Mouse (Mus musculus): ENCODE measurements around the gene Sult1e1. TPM values are rescaled to one million over a fixed set of nuclear protein-coding genes. Genes with fewer than 3 reads are reported as not detected.

Gene Sult1e1
- polyA plus RNA-seq, 1 experiment from 2014 or later, result 0.10 TPM

- no peaks in the 10 kb centered on the region for H3K36me3 ChIP-seq (ENCODE audit: control insufficient read depth, insufficient read depth, low read length)
- H3K4me3 ChIP-seq (ENCODE audit: low read depth, low read length), result no peak overlapping the region
- 75% methylated on average over 1 of the region's 1 CpGs for WGBS
- DNase-seq (ENCODE audit: low spot score) (no peak), ATAC-seq (ENCODE audit: low FRiP score, low TSS enrichment) (no peak)
- no peak overlapping the region for H3K9ac ChIP-seq (ENCODE audit: low read length)
- H3K9me3 ChIP-seq (ENCODE audit: control insufficient read depth, low read length), result no peaks in the 10 kb centered on the region
- no peak overlapping the region for H3K4me2 ChIP-seq (replicated peaks; ENCODE audit: low read depth)
- no peaks in the 10 kb centered on the region for H3K27me3 ChIP-seq (ENCODE audit: control insufficient read depth, insufficient read depth, low read length)
- no peak overlapping the region for H3K27ac ChIP-seq (replicated peaks)
- H3K4me1 ChIP-seq (replicated peaks; ENCODE audit: control insufficient read depth, insufficient read depth), result no peaks in the 10 kb centered on the region
- TF ChIP-seq EP300 (optimal IDR thresholded peaks at IDR 0.05) (no peak), CTCF (IDR thresholded peaks at IDR 0.05; ENCODE audit: low read depth) (no peak)
These were observed 24.1 kb downstream of the Sult1e1 start for GRCm38 (mm10) chr5:87567306-87567705.

- H3K27ac ChIP-seq (replicated peaks), result no peak overlapping the region
- TF ChIP-seq CTCF (IDR thresholded peaks at IDR 0.05; ENCODE audit: low read depth), result no peak
- TF ChIP-seq EP300 (optimal IDR thresholded peaks at IDR 0.05), result no peak
- H3K4me1 ChIP-seq (replicated peaks; ENCODE audit: control insufficient read depth, insufficient read depth), result no peaks in the 10 kb centered on the region
- DNase-seq (ENCODE audit: low spot score) (no peak), ATAC-seq (ENCODE audit: low FRiP score, low TSS enrichment) (peak; percentile 71; the same call in 1 of the 2 replicates)
- H3K27me3 ChIP-seq (ENCODE audit: control insufficient read depth, insufficient read depth, low read length), result no peaks in the 10 kb centered on the region
- no peak overlapping the region for H3K9ac ChIP-seq (ENCODE audit: low read length)
- H3K4me2 ChIP-seq (replicated peaks; ENCODE audit: low read depth), result no peak overlapping the region
- no peak overlapping the region for H3K4me3 ChIP-seq (ENCODE audit: low read depth, low read length)
- H3K9me3 ChIP-seq (ENCODE audit: control insufficient read depth, low read length), result no peaks in the 10 kb centered on the region
- no peaks in the 10 kb centered on the region for H3K36me3 ChIP-seq (ENCODE audit: control insufficient read depth, insufficient read depth, low read length)
These were observed 28.4 kb downstream of the Sult1e1 start for GRCm38 (mm10) chr5:87562966-87563365.

GRCm38 (mm10) chr5:87562526-87562925 is 28.9 kb downstream of the Sult1e1 start:
- H3K36me3 ChIP-seq (ENCODE audit: control insufficient read depth, insufficient read depth, low read length), result no peaks in the 10 kb centered on the region
- 55% methylated on average over 4 of the region's 4 CpGs for WGBS
- ATAC-seq (ENCODE audit: low FRiP score, low TSS enrichment), result peak; percentile 54; the same call in 1 of the 2 replicates

GRCm38 (mm10) chr5:87560145-87560544 is 31.2 kb downstream of the Sult1e1 start:
- WGBS, result 73% methylated on average over 5 of the region's 5 CpGs
- DNase-seq (ENCODE audit: low spot score), result peak; percentile 22
- H3K36me3 ChIP-seq (ENCODE audit: control insufficient read depth, insufficient read depth, low read length), result no peaks in the 10 kb centered on the region

More at GRCm38 (mm10) chr5:87562526-87562925, 28.9 kb downstream of the Sult1e1 start:
- H3K4me1 ChIP-seq (replicated peaks; ENCODE audit: control insufficient read depth, insufficient read depth), result no peaks in the 10 kb centered on the region
- no peaks in the 10 kb centered on the region for H3K9me3 ChIP-seq (ENCODE audit: control insufficient read depth, low read length)
- H3K4me3 ChIP-seq (ENCODE audit: low read depth, low read length), result no peak overlapping the region
- no peaks in the 10 kb centered on the region for H3K27me3 ChIP-seq (ENCODE audit: control insufficient read depth, insufficient read depth, low read length)
- H3K9ac ChIP-seq (ENCODE audit: low read length), result no peak overlapping the region
- H3K27ac ChIP-seq (replicated peaks), result no peak overlapping the region
- TF ChIP-seq CTCF (IDR thresholded peaks at IDR 0.05; ENCODE audit: low read depth), result no peak
- no peak for TF ChIP-seq EP300 (optimal IDR thresholded peaks at IDR 0.05)
- DNase-seq (ENCODE audit: low spot score), result no peak
- H3K4me2 ChIP-seq (replicated peaks; ENCODE audit: low read depth), result no peak overlapping the region

GRCm38 (mm10) chr5:87550935-87551334 is 40.5 kb downstream of the Sult1e1 start:
- Histone ChIP-seq H3K9ac (ENCODE audit: low read length) (no peak overlapping the region), H3K27me3 (ENCODE audit: control insufficient read depth, insufficient read depth, low read length) (no peaks in the 10 kb centered on the region), H3K4me3 (ENCODE audit: low read depth, low read length) (no peak overlapping the region), H3K27ac (replicated peaks) (no peak overlapping the region), H3K4me2 (replicated peaks; ENCODE audit: low read depth) (no peak overlapping the region), H3K9me3 (ENCODE audit: control insufficient read depth, low read length) (no peaks in the 10 kb centered on the region), H3K36me3 (ENCODE audit: control insufficient read depth, insufficient read depth, low read length) (no peaks in the 10 kb centered on the region), H3K4me1 (replicated peaks; ENCODE audit: control insufficient read depth, insufficient read depth) (no peaks in the 10 kb centered on the region)
- no peak for DNase-seq (ENCODE audit: low spot score)
- no peak for ATAC-seq (ENCODE audit: low FRiP score, low TSS enrichment)
- WGBS, result 45% methylated on average over 1 of the region's 1 CpGs
- TF ChIP-seq EP300 (optimal IDR thresholded peaks at IDR 0.05) (no peak), CTCF (IDR thresholded peaks at IDR 0.05; ENCODE audit: low read depth) (peak; percentile 54)

More at GRCm38 (mm10) chr5:87560145-87560544, 31.2 kb downstream of the Sult1e1 start:
- Histone ChIP-seq H3K9ac (ENCODE audit: low read length) (no peak overlapping the region), H3K27ac (replicated peaks) (no peak overlapping the region), H3K4me2 (replicated peaks; ENCODE audit: low read depth) (no peak overlapping the region), H3K4me1 (replicated peaks; ENCODE audit: control insufficient read depth, insufficient read depth) (no peaks in the 10 kb centered on the region), H3K9me3 (ENCODE audit: control insufficient read depth, low read length) (no peaks in the 10 kb centered on the region), H3K4me3 (ENCODE audit: low read depth, low read length) (no peak overlapping the region), H3K27me3 (ENCODE audit: control insufficient read depth, insufficient read depth, low read length) (no peaks in the 10 kb centered on the region)
- ATAC-seq (ENCODE audit: low FRiP score, low TSS enrichment), result no peak
- TF ChIP-seq EP300 (optimal IDR thresholded peaks at IDR 0.05), result no peak
- peak; percentile 57 for TF ChIP-seq CTCF (IDR thresholded peaks at IDR 0.05; ENCODE audit: low read depth)

- Histone ChIP-seq H3K4me1 (replicated peaks; ENCODE audit: control insufficient read depth, insufficient read depth) (no peaks in the 10 kb centered on the region), H3K9ac (ENCODE audit: low read length) (no peak within 1 kb of the TSS), H3K27me3 (ENCODE audit: control insufficient read depth, insufficient read depth, low read length) (no peaks in the 10 kb centered on the region), H3K27ac (replicated peaks) (no peak within 1 kb of the TSS), H3K4me3 (ENCODE audit: low read depth, low read length) (no peak within 1 kb of the TSS), H3K4me2 (replicated peaks; ENCODE audit: low read depth) (no peak within 1 kb of the TSS), H3K36me3 (ENCODE audit: control insufficient read depth, insufficient read depth, low read length) (no peaks in the 10 kb centered on the region), H3K9me3 (ENCODE audit: control insufficient read depth, low read length) (no peaks in the 10 kb centered on the region)
- WGBS, result 79% methylated on average over 2 of the region's 2 CpGs
- DNase-seq (ENCODE audit: low spot score) (no peak), ATAC-seq (ENCODE audit: low FRiP score, low TSS enrichment) (no peak)
- TF ChIP-seq EP300 (optimal IDR thresholded peaks at IDR 0.05) (no peak), CTCF (IDR thresholded peaks at IDR 0.05; ENCODE audit: low read depth) (no peak)
These were observed 53.3 kb downstream of the Sult1e1 start, which contains the start of gene Sult1b1 for GRCm38 (mm10) chr5:87538111-87538510. Gene Sult1b1 (minus strand): TSS chr5:87538195.

Measured in stomach, postnatal 0 days (tissue).